Mouse (Mus musculus) embryonic facial prominence, embryonic 12.5 days (tissue): ENCODE measurements at regions not wholly inside any gene's neighbourhood (a gene's known extent, or its start where the extent isn't known, plus 50 kb on each side); places are given as distances from the start of the nearest gene placed in this dataset.
A peak's percentile ranks its signal among the peaks of the same experiment; 100 is the strongest.

ENCODE experiments used
- ATAC-seq: fragments of 200-750 bp; cut with Nextera tagmentation; 2 replicates; pipeline ENCODE4 v1.8.0; 2017; ENCODE audit not compliant: insufficient number of reproducible peaks, insufficient read depth, low FRiP score, low TSS enrichment
- H3K27ac ChIP-seq: fragments of 300-500 bp; sonication (generic); 2 replicates; pipeline ENCODE4 v1.5.1; 2016; ENCODE audit warnings: mild to moderate bottlenecking
- H3K27me3 ChIP-seq: fragments of 300-500 bp; sonication (generic); 2 replicates; pipeline ENCODE4 v1.6.1; 2016; ENCODE audit warnings: mild to moderate bottlenecking, moderate library complexity
- H3K36me3 ChIP-seq: fragments of 300-500 bp; sonication (generic); 2 replicates; pipeline ENCODE4 v1.6.1; 2016; ENCODE audit warnings: mild to moderate bottlenecking
- H3K4me1 ChIP-seq: fragments of 300-500 bp; sonication (generic); 2 replicates; pipeline ENCODE4 v1.6.1; 2016
- H3K4me2 ChIP-seq: fragments of 300-500 bp; sonication (generic); replicated peaks from 2 replicates; pipeline ENCODE4 v1.6.1; 2016; ENCODE audit warnings: mild to moderate bottlenecking, moderate library complexity
- H3K4me3 ChIP-seq: fragments of 300-500 bp; sonication (generic); 2 replicates; pipeline ENCODE4 v1.5.1; 2016; ENCODE audit warnings: mild to moderate bottlenecking
- H3K9ac ChIP-seq: fragments of 300-500 bp; sonication (generic); 2 replicates; pipeline ENCODE4 v1.6.1; 2016; ENCODE audit warnings: mild to moderate bottlenecking, moderate library complexity
- H3K9me3 ChIP-seq: fragments of 300-500 bp; sonication (generic); 2 replicates; pipeline ENCODE4 v1.6.1; 2016; ENCODE audit warnings: mild to moderate bottlenecking, moderate library complexity
- WGBS: fragments of 180-500 bp; shearing (Covaris S2); methylation state at CpG from one replicate; pipeline ENCODE4 v1.1.7; 2016; 5-methylcytosine and 5-hydroxymethylcytosine counted together

GRCm38 (mm10) chr4:34302504-34303108, 248.1 kb upstream of the Akirin2 start:
- no peak overlapping the region for H3K4me2 ChIP-seq
- H3K27ac ChIP-seq: no peak overlapping the region
- no peaks in the 10 kb centered on the region for H3K4me1 ChIP-seq
- H3K36me3 ChIP-seq: no peaks in the 10 kb centered on the region
- 36% methylated on average over 4 of the region's 4 CpGs for WGBS
- H3K9ac ChIP-seq: no peak overlapping the region
- no peaks in the 10 kb centered on the region for H3K27me3 ChIP-seq
- H3K9me3 ChIP-seq: no peaks in the 10 kb centered on the region
- no peak overlapping the region for H3K4me3 ChIP-seq
- ATAC-seq: no peak

- no peak for ATAC-seq
- Histone ChIP-seq H3K36me3 (no peaks in the 10 kb centered on the region), H3K9ac (no peak overlapping the region), H3K4me3 (no peak overlapping the region), H3K4me1 (no peaks in the 10 kb centered on the region), H3K27ac (no peak overlapping the region), H3K9me3 (no peaks in the 10 kb centered on the region), H3K4me2 (no peak overlapping the region), H3K27me3 (no peaks in the 10 kb centered on the region)
- 71% methylated on average over 8 of the region's 8 CpGs for WGBS
Observed at GRCm38 (mm10) chr4:34308921-34309563, 241.7 kb upstream of the Akirin2 start.

- no peak for ATAC-seq
- Histone ChIP-seq H3K27me3 (no peaks in the 10 kb centered on the region), H3K27ac (no peak overlapping the region), H3K9me3 (no peaks in the 10 kb centered on the region), H3K4me3 (no peak overlapping the region), H3K4me2 (no peak overlapping the region), H3K9ac (no peak overlapping the region), H3K4me1 (no peaks in the 10 kb centered on the region), H3K36me3 (no peaks in the 10 kb centered on the region)
- WGBS: 59% methylated on average over 5 of the region's 5 CpGs
Observed at GRCm38 (mm10) chr4:34310061-34310642, 240.6 kb upstream of the Akirin2 start.

- no peaks in the 10 kb centered on the region for H3K27me3 ChIP-seq
- H3K27ac ChIP-seq: peak overlapping the region; percentile 36; the same call in 1 of the 2 replicates
- H3K4me3 ChIP-seq: no peak overlapping the region
- no peak for ATAC-seq
- no peaks in the 10 kb centered on the region for H3K9me3 ChIP-seq
- WGBS: 37% methylated on average over 5 of the region's 5 CpGs
- no peak overlapping the region for H3K4me2 ChIP-seq
- no peak overlapping the region for H3K9ac ChIP-seq
- no peaks in the 10 kb centered on the region for H3K36me3 ChIP-seq
- H3K4me1 ChIP-seq: no peaks in the 10 kb centered on the region
Observed at GRCm38 (mm10) chr4:34315848-34316247, 234.9 kb upstream of the Akirin2 start.

- Histone ChIP-seq H3K9me3 (no peaks in the 10 kb centered on the region), H3K36me3 (no peaks in the 10 kb centered on the region), H3K4me1 (no peaks in the 10 kb centered on the region), H3K27ac (no peak overlapping the region), H3K27me3 (no peaks in the 10 kb centered on the region), H3K4me2 (no peak overlapping the region), H3K9ac (no peak overlapping the region), H3K4me3 (no peak overlapping the region)
- ATAC-seq: no peak
- 66% methylated on average over 3 of the region's 3 CpGs for WGBS
Observed at GRCm38 (mm10) chr4:34322841-34323240, 227.9 kb upstream of the Akirin2 start.

GRCm38 (mm10) chr4:34328151-34328785, 222.5 kb upstream of the Akirin2 start:
- Histone ChIP-seq H3K4me2 (no peak overlapping the region), H3K27ac (no peak overlapping the region), H3K4me3 (no peak overlapping the region), H3K9ac (no peak overlapping the region), H3K36me3 (no peaks in the 10 kb centered on the region), H3K4me1 (no peaks in the 10 kb centered on the region), H3K27me3 (no peaks in the 10 kb centered on the region), H3K9me3 (no peaks in the 10 kb centered on the region)
- WGBS: 65% methylated on average over 19 of the region's 19 CpGs
- ATAC-seq: no peak

- ATAC-seq: no peak
- WGBS: 59% methylated on average over 14 of the region's 14 CpGs
- H3K27me3 ChIP-seq: no peaks in the 10 kb centered on the region
- H3K27ac ChIP-seq: no peak overlapping the region
- H3K9me3 ChIP-seq: no peaks in the 10 kb centered on the region
- H3K4me1 ChIP-seq: peaks cover 5% of the 10 kb centered on the region
- H3K4me3 ChIP-seq: no peak overlapping the region
- no peak overlapping the region for H3K9ac ChIP-seq
- no peaks in the 10 kb centered on the region for H3K36me3 ChIP-seq
- H3K4me2 ChIP-seq: no peak overlapping the region
Observed at GRCm38 (mm10) chr4:34336971-34337797, 213.6 kb upstream of the Akirin2 start.

GRCm38 (mm10) chr4:34337852-34338251, 212.9 kb upstream of the Akirin2 start:
- H3K4me2 ChIP-seq: no peak overlapping the region
- peaks cover 5% of the 10 kb centered on the region for H3K4me1 ChIP-seq
- 87% methylated on average over 13 of the region's 13 CpGs for WGBS
- ATAC-seq: no peak
- H3K27ac ChIP-seq: no peak overlapping the region
- H3K9me3 ChIP-seq: no peaks in the 10 kb centered on the region
- no peaks in the 10 kb centered on the region for H3K27me3 ChIP-seq
- H3K36me3 ChIP-seq: no peaks in the 10 kb centered on the region
- H3K4me3 ChIP-seq: no peak overlapping the region
- no peak overlapping the region for H3K9ac ChIP-seq

- no peak overlapping the region for H3K4me3 ChIP-seq
- ATAC-seq: no peak
- 88% methylated on average over 8 of the region's 8 CpGs for WGBS
Observed at GRCm38 (mm10) chr4:34340057-34340456, 210.7 kb upstream of the Akirin2 start.

GRCm38 (mm10) chr4:34371281-34372032, 179.3 kb upstream of the Akirin2 start:
- no peaks in the 10 kb centered on the region for H3K9me3 ChIP-seq
- no peak overlapping the region for H3K9ac ChIP-seq
- no peaks in the 10 kb centered on the region for H3K27me3 ChIP-seq
- no peak overlapping the region for H3K4me3 ChIP-seq
- 0 out of 2 replicates have a peak, but pooled peaks have one; percentile 64 for ATAC-seq
- H3K36me3 ChIP-seq: no peaks in the 10 kb centered on the region
- no peak overlapping the region for H3K27ac ChIP-seq
- no peaks in the 10 kb centered on the region for H3K4me1 ChIP-seq
- no peak overlapping the region for H3K4me2 ChIP-seq
- 37% methylated on average over 8 of the region's 8 CpGs for WGBS

More at GRCm38 (mm10) chr4:34340057-34340456, 210.7 kb upstream of the Akirin2 start:
- Histone ChIP-seq H3K27ac (no peak overlapping the region), H3K4me1 (peaks cover 5% of the 10 kb centered on the region), H3K36me3 (no peaks in the 10 kb centered on the region), H3K27me3 (no peaks in the 10 kb centered on the region), H3K9ac (no peak overlapping the region), H3K4me2 (no peak overlapping the region), H3K9me3 (no peaks in the 10 kb centered on the region)
